Mouse (Mus musculus) T-cell, adult 66 days (primary cell): ENCODE measurements around the gene Kyat1. TPM values are rescaled to one million over a fixed set of nuclear protein-coding genes. Genes with fewer than 3 reads are reported as not detected.

Source experiments
- total RNA-seq, 2 experiments: library from RNA; stranded (reverse); gene quantifications; 3 replicates in 1 of 2; 4 replicates in 1 of 2; pipeline ENCODE4 v1.2.4; 2023

Gene Kyat1
- total RNA-seq: 10 to 100 TPM; 12.4 to 15.4 TPM

GRCm38 (mm10) chr2:30205629-30206357 lies at the start of gene Kyat1:
TSS of gene Kyat1 (minus strand) at chr2:30205847.

GRCm38 (mm10) chr2:30240267-30240666 lies 34.6 kb upstream of the Kyat1 start, which contains the start of gene Gm28035:
TSS of gene Gm28035 (plus strand) at chr2:30240567.

GRCm38 (mm10) chr2:30237199-30237880 lies 31.7 kb upstream of the Kyat1 start, which contains the start of gene Lrrc8a:
TSS of gene Lrrc8a (plus strand) at chr2:30237715.

GRCm38 (mm10) chr2:30177700-30178675 lies 27.7 kb downstream of the Kyat1 start, which contains the start of gene Spout1:
TSS of gene Spout1 (minus strand) at chr2:30178459.

GRCm38 (mm10) chr2:30171371-30171996 lies 34.2 kb downstream of the Kyat1 start, which contains the start of gene Endog:
TSS of gene Endog (plus strand) at chr2:30171493.

Other genes starting within 250 kb of the Kyat1 start
- 100 to 1,000 TPM; 286 to 298 TPM for gene Sptan1, start 240.3 kb downstream of the Kyat1 start, total RNA-seq
- 1 to 10 TPM; 1.0 to 2.2 TPM for gene Wdr34, start 157.0 kb downstream of the Kyat1 start, total RNA-seq
- gene Set, start 148.5 kb downstream of the Kyat1 start, total RNA-seq: 100 to 1,000 TPM; 252 to 272 TPM
- 1 to 10 TPM; 1.2 to 5.1 TPM for gene Pkn3, start 128.2 kb downstream of the Kyat1 start, total RNA-seq
- 10 to 100 TPM; 16.4 to 17.2 TPM for gene Zdhhc12, start 112.2 kb downstream of the Kyat1 start, total RNA-seq
- gene Zer1, start 81.3 kb downstream of the Kyat1 start, total RNA-seq: 10 to 100 TPM; 75.0 to 80.9 TPM
- gene Tbc1d13, start 72.1 kb downstream of the Kyat1 start, total RNA-seq: 10 to 100 TPM; 43.0 to 54.7 TPM
- gene Endog, start 34.4 kb downstream of the Kyat1 start, total RNA-seq: 10 to 100 TPM; 15.3 to 16.6 TPM
- 10 to 100 TPM; 24.1 to 24.5 TPM for gene Spout1, start 27.4 kb downstream of the Kyat1 start, total RNA-seq
- 10 to 100 TPM; 60.4 to 62.7 TPM for gene Lrrc8a, start 31.9 kb upstream of the Kyat1 start, total RNA-seq
- gene Gm28035, start 34.7 kb upstream of the Kyat1 start, total RNA-seq: 1 to 10 TPM; 7.0 to 8.3 TPM
- 10 to 100 TPM; 18.3 to 26.2 TPM for gene Phyhd1, start 60.4 kb upstream of the Kyat1 start, total RNA-seq
- not detected for gene Gm28038, start 75.2 kb upstream of the Kyat1 start, total RNA-seq
- 10 to 100 TPM in 1 of 2 experiments, 1 to 10 TPM in 1; 8.5 to 12.3 TPM for gene Dolk, start 80.5 kb upstream of the Kyat1 start, total RNA-seq
- 10 to 100 TPM; 56.2 to 60.7 TPM for gene Nup188, start 80.5 kb upstream of the Kyat1 start, total RNA-seq
- 10 to 100 TPM; 96.1 to 96.7 TPM for gene Sh3glb2, start 153.5 kb upstream of the Kyat1 start, total RNA-seq
- gene Miga2, start 158.4 kb upstream of the Kyat1 start, total RNA-seq: 10 to 100 TPM; 18.8 to 21.7 TPM
- 10 to 100 TPM; 24.6 to 28.9 TPM for gene Dolpp1, start 186.4 kb upstream of the Kyat1 start, total RNA-seq
- 10 to 100 TPM in 1 of 2 experiments, 1 to 10 TPM in 1; 7.9 to 14.1 TPM for gene Crat, start 210.0 kb upstream of the Kyat1 start, total RNA-seq
- 100 to 1,000 TPM in 1 of 2 experiments, 10 to 100 TPM in 1; 95.0 to 104 TPM for gene Ptpa, start 210.2 kb upstream of the Kyat1 start, total RNA-seq